Mouse (Mus musculus) CD4-positive, CD25-positive, alpha-beta regulatory T cell (primary cell): ENCODE measurements around the gene Rhbdf1. TPM values are rescaled to one million over a fixed set of nuclear protein-coding genes. Genes with fewer than 3 reads are reported as not detected.

Experiments used
- polyA plus RNA-seq: library from polyadenylated mRNA; unstranded; fragments of 100-300 nt; shearing (Covaris generic); gene quantifications from one replicate; pipeline ENCODE4 v1.2.1, GENCODE M21; 2017

Rhbdf1 gene
- polyA plus RNA-seq, result 0.91 TPM

GRCm38 (mm10) chr11:32221951-32222409 lies at the start of gene Rhbdf1:
TSS of gene Rhbdf1 (minus strand) at chr11:32222300.

GRCm38 (mm10) chr11:32267188-32267884 lies 45.2 kb upstream of the Rhbdf1 start, which contains the start of gene Nprl3:
TSS of gene Nprl3 (minus strand) at chr11:32267707.

GRCm38 (mm10) chr11:32226124-32226871 lies 4.2 kb upstream of the Rhbdf1 start, which contains the start of gene Mpg:
TSS of gene Mpg (plus strand) at chr11:32226505.

GRCm38 (mm10) chr11:32205058-32205873 lies 16.8 kb downstream of the Rhbdf1 start, which contains the start of gene Snrnp25:
TSS of gene Snrnp25 (plus strand) at chr11:32205415.

GRCm38 (mm10) chr11:32200075-32200601 lies 22.0 kb downstream of the Rhbdf1 start, which contains the start of gene Il9r:
TSS of gene Il9r (minus strand) at chr11:32200279.

Other genes starting within 250 kb of the Rhbdf1 start
- 174 TPM for gene Nsg2, start 221.8 kb downstream of the Rhbdf1 start, polyA plus RNA-seq
- gene Il9r, start 22.0 kb downstream of the Rhbdf1 start, polyA plus RNA-seq, result 8.6 TPM
- 37.1 TPM for gene Snrnp25, start 16.9 kb downstream of the Rhbdf1 start, polyA plus RNA-seq
- 32.5 TPM for gene Mpg, start 4.2 kb upstream of the Rhbdf1 start, polyA plus RNA-seq
- 73.9 TPM for gene Nprl3, start 45.4 kb upstream of the Rhbdf1 start, polyA plus RNA-seq
- gene Hba-x, start 54.1 kb upstream of the Rhbdf1 start, polyA plus RNA-seq, result not detected
- 99.6 TPM for gene Hba-a1, start 61.2 kb upstream of the Rhbdf1 start, polyA plus RNA-seq
- not detected for gene Hbq1b, start 64.7 kb upstream of the Rhbdf1 start, polyA plus RNA-seq
- gene Hba-a2, start 74.2 kb upstream of the Rhbdf1 start, polyA plus RNA-seq, result 169 TPM
- not detected for gene Hbq1a, start 77.8 kb upstream of the Rhbdf1 start, polyA plus RNA-seq
- 0.12 TPM for gene Sh3pxd2b, start 125.5 kb upstream of the Rhbdf1 start, polyA plus RNA-seq
- 8.4 TPM for gene Ubtd2, start 233.1 kb upstream of the Rhbdf1 start, polyA plus RNA-seq